Mouse (Mus musculus) erythroblast, embryonic 14.5 days (primary cell): ENCODE data around the gene Tgfb3.

Experiments
- GATA1 ChIP-seq: IDR thresholded peaks from 2 replicates; pipeline ENCODE4 v1.6.1; 2012; ENCODE audit warnings: low read length, inconsistent platforms, mixed read lengths
- TAL1 ChIP-seq: IDR thresholded peaks from 3 replicates; pipeline ENCODE4 v1.6.1; 2012; ENCODE audit warnings: low read length, inconsistent platforms, mixed read lengths

DNA sequence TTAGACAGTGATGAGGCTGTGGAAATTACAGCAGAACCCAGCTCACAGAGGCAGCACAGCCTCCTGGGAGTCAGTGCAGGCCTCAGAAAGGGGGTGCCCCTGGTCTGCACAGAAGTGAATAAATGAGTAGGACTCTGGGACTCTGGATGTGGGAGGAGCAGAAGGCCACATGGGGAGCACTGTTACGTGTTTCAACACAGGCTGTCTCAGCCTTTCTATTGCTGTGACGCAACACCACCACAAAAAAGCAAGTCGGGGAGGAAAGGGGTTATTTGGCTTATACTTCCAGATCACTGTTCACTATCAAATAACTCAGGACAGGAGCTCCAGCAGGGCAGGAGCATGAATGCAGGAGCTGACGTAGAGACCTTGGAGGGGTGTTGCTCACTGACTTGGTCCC is 17.0 kb upstream of the Tgfb3 start:
- TF ChIP-seq GATA1 (no peak), TAL1 (no peak)
